Mouse (Mus musculus) embryo, embryonic 10.5 days (tissue): ENCODE results near the gene Tmem175.

Experiments used
- DNase-seq: peaks from one replicate; pipeline ENCODE4 v3.0.0-alpha.2; 2015; ENCODE audit warnings: low spot score

Gene Tmem175

DNA sequence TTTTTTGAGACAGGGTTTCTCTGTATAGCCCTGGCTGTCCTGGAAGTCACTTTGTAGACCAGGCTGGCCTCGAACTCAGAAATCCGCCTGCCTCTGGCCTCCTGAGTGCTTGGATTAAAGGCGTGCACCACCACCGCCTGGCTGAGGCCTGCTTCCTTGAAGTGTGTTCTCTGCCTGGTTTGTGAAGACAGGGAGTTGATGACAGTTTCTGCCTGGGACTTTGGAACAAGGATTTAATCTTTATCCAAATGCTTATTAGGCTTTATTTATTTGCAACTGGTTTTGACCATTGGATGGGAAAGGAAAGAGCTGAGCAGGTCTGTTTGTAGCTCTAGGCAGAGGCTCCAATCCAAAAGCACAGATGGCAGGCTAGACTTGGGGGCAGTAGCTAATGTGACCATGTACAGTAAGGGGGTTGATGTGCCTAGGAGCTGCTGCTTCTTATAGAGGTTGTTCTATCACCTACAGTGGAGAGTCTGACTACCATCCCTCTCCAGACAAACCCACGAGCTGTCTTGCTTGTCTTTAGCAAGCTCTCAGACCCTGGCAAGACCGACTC lies 48.8 kb downstream of the Tmem175 start:
- DNase-seq, result no peak

- DNase-seq, result no peak
These were observed 50.3 kb downstream of the Tmem175 start for GRCm38 (mm10) chr5:108679909-108680308.

- DNase-seq, result no peak
These were observed 51.3 kb downstream of the Tmem175 start for GRCm38 (mm10) chr5:108680871-108681270.

GRCm38 (mm10) chr5:108689091-108689490 lies 59.5 kb downstream of the Tmem175 start:
- no peak for DNase-seq

DNA sequence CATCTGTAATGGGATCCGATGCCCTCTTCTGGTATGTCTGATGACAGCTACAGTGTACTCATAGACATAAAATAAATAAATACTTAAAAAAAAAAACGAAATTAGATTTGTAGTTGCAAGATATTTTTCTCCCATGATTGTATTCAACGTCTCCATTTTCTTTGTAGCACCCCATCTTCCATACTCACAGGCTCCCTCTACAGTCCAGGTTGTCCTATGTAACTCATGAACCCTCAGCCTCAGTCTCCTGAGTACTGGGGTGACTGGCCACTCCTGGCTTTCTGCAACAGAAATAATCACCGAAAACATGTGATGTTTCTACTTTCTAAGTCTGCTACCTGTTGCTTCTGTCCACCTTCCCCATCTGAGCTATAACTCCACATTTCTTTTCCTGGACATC lies 61.6 kb downstream of the Tmem175 start:
- no peak for DNase-seq

- DNase-seq, result peak; percentile 66
These were observed 62.7 kb downstream of the Tmem175 start, which contains the start of gene Fgfrl1 for GRCm38 (mm10) chr5:108692271-108692670. Gene Fgfrl1 (plus strand): TSS chr5:108692382.

- DNase-seq, result peak; percentile 95
These were observed 64.3 kb downstream of the Tmem175 start for GRCm38 (mm10) chr5:108693872-108694288.

DNA sequence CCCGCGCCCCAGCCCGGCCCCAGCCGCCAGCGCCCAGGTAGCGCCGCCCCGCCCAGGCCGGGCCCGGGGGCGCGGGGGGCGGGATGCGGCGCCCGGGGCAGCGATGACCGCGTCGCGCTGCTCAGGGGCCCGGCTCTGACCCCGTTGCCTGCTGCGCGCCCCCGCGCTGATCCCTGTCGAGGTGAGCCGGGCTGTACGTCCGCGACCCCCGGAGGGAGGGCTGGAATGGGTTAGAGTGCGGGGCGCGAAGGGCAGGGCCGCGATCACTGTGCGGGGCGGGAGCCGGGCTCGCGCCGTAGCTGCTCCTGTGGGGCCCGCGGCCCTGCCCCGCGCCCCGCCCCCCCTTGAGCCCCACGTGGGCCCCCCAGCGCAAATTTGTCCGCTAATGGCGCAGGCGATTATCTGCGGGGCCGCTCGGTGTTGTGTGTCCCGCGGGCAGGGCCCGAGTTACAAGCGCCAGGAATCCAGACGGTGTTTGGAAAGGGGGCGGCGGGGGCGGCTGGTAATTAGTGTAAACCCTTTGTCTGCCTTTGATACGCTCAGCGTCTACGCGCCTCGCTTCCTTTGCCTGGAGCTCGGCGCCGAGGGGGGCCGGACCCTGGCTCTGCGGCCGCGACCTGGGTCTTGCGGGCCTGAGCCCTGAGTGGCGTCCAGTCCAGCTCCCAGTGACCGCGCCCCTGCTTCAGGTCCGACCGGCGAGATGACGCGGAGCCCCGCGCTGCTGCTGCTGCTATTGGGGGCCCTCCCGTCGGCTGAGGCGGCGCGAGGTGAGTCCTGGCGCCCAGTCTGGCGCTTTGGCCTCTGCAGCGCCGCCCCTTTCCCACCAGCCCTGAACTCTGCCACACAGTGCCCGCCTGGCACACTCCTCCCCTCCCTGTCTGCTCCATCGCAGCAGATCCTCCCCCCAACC lies 65.0 kb downstream of the Tmem175 start:
- peak; percentile 62 for DNase-seq

DNA sequence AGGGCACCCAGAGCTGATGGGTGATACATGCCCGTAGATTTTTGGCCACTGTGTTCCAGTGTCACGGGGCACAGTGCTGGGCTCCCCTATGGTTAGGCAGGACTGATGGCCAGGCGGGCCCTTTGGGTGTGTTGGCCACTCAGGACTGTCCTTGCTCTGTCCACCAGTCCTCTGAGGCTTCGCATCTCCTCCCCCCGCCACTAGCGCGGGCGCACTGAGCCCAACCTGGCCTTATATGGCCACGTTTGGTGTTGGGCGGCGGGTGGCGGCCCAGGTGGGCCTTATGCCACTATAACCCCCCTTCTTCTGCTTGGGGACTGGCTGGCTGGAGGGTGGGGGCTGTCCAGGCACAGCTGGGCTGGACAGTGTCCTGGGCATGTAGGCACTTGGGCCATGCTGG lies 66.3 kb downstream of the Tmem175 start:
- DNase-seq, result no peak

DNA sequence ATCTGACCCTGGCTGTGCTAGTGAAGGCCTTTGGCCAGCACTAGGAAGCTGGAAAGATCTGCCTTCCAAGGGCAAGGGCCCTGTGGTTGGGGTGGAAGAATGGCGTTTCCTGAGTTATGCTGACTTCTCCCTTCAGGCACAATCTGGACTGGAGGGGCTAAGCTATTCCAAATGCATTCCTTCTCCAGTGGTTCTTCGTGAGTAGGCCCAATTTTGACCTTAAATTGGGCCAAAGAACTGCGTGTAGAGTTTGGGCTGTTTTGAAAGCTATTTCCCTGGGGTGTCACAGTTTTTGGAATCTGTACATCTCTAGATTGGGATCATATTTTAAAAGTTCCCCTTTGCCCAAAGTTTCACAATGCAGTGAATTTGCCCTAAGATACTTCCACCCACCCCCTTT lies 67.0 kb downstream of the Tmem175 start:
- DNase-seq, result no peak

- DNase-seq, result peak; percentile 82
These were observed 67.8 kb downstream of the Tmem175 start for GRCm38 (mm10) chr5:108697341-108697753.
